Mouse (Mus musculus): ENCODE measurements around the gene Mapk14. TPM values are rescaled to one million over a fixed set of nuclear protein-coding genes. Genes with fewer than 3 reads are reported as not detected.

Mapk14 gene
- polyA plus RNA-seq, 1 experiment = 78.5 TPM

DNA sequence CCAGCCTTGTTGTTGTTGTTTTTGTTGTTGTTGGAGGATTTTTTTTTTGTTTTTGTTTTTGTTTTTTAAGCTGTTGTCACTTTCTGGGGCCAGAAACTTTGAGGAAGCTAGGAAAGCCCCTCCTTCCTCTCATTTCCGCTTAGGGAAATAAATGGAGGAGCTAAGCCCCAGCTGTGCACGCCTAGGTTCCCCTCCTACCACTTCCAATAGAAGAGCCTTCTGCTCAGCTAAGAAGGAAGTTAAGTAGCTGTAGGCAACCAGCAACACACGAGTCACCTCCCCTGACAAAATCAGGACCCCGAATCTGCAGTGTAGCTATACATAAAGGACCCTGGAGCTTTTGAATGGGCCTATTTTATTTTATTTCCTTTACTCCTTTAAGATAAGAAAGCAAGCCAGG, 46.8 kb downstream of the Mapk14 start:
- no peak overlapping the region for H3K4me3 ChIP-seq (ENCODE audit: low read depth, low read length)
- H3K4me1 ChIP-seq (ENCODE audit: control insufficient read depth, insufficient read depth, low read length) = no peaks in the 10 kb centered on the region
- no peaks in the 10 kb centered on the region for H3K9me3 ChIP-seq (replicated peaks; ENCODE audit: control insufficient read depth, insufficient read depth, low read length, poor library complexity, severe bottlenecking)
- H3K27ac ChIP-seq (ENCODE audit: insufficient read depth, low read length) = no peak overlapping the region
- H3K9ac ChIP-seq (ENCODE audit: low read depth, poor library complexity, severe bottlenecking) = no peak overlapping the region
- peaks cover 13% of the 10 kb centered on the region for H3K36me3 ChIP-seq (ENCODE audit: control insufficient read depth, insufficient read depth, low read length, poor library complexity, severe bottlenecking)
- H3K27me3 ChIP-seq (ENCODE audit: control insufficient read depth, insufficient read depth, low read length, poor library complexity, severe bottlenecking) = no peaks in the 10 kb centered on the region
- TF ChIP-seq CTCF (IDR thresholded peaks at IDR 0.05; ENCODE audit: low read depth, low read length) = no peak
- no peak for TF ChIP-seq POLR2A (IDR thresholded peaks at IDR 0.05; ENCODE audit: insufficient read depth, low read length)
- TF ChIP-seq EP300 (IDR thresholded peaks at IDR 0.05; ENCODE audit: insufficient read depth, low read depth, low read length) = no peak

DNA sequence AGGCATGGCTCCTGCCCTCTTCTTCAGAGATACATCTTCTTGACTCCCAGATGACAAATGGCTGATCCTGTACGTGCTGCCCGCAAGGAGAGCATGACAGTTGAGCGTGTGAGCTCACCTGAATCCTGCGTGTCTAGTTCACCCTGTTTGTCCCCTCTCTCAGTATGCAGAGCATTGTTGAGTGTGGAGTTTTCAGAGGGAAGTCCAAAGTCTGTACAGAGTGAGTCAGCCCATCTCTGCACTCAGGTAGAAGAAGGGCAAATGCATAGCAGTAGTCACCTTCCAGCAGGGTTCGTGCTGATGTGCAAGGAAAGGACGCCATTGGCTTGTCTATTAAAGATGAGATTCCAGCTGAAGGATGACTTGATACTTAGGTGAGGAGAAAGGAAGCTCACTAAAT, 48.1 kb downstream of the Mapk14 start:
- no peak overlapping the region for H3K27ac ChIP-seq (ENCODE audit: insufficient read depth, low read length)
- H3K9ac ChIP-seq (ENCODE audit: low read depth, poor library complexity, severe bottlenecking) = no peak overlapping the region
- TF ChIP-seq EP300 (IDR thresholded peaks at IDR 0.05; ENCODE audit: insufficient read depth, low read depth, low read length) = no peak
- TF ChIP-seq CTCF (IDR thresholded peaks at IDR 0.05; ENCODE audit: low read depth, low read length) = no peak
- no peak for TF ChIP-seq POLR2A (IDR thresholded peaks at IDR 0.05; ENCODE audit: insufficient read depth, low read length)
- H3K4me3 ChIP-seq (ENCODE audit: low read depth, low read length) = no peak overlapping the region
- H3K27me3 ChIP-seq (ENCODE audit: control insufficient read depth, insufficient read depth, low read length, poor library complexity, severe bottlenecking) = no peaks in the 10 kb centered on the region
- H3K36me3 ChIP-seq (ENCODE audit: control insufficient read depth, insufficient read depth, low read length, poor library complexity, severe bottlenecking) = peaks cover 16% of the 10 kb centered on the region
- H3K4me1 ChIP-seq (ENCODE audit: control insufficient read depth, insufficient read depth, low read length) = no peaks in the 10 kb centered on the region
- H3K9me3 ChIP-seq (replicated peaks; ENCODE audit: control insufficient read depth, insufficient read depth, low read length, poor library complexity, severe bottlenecking) = no peaks in the 10 kb centered on the region

DNA sequence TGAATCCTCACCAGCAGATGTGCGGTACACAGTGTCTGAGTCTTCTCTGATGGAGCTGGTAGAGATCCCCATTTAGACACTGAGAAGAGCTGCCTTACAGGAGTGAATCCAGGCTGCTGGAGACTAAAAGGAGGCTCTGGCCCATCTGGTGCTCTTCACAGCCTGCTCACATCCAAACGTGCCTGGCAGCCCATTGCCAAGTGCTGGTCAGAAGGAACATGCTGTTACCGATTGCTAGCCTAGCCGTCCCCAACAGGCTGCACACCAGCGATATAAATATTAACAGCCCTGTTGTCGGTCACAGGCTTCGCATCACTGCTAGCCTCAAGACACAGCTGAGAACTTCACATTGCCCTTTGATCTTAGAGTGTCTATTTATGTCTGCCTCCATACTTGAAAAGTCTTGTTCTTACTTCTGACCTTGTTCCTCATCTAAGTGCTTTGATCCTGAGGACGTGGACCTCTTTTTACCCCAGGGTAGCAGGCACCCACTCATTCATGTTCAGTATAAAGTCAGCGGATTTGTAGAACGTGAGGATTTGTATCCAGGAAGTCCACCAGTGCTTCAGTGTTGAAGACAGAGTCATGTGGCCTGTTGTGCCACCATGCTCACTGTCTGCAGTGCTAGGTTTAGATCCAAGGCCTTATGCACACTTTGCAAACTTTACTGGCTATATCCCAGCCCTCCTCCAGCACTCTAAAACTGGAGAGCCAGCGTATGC, 52.2 kb downstream of the Mapk14 start:
- H3K9me3 ChIP-seq (replicated peaks; ENCODE audit: control insufficient read depth, insufficient read depth, low read length, poor library complexity, severe bottlenecking) = no peaks in the 10 kb centered on the region
- TF ChIP-seq CTCF (IDR thresholded peaks at IDR 0.05; ENCODE audit: low read depth, low read length) = no peak
- no peak for TF ChIP-seq EP300 (IDR thresholded peaks at IDR 0.05; ENCODE audit: insufficient read depth, low read depth, low read length)
- no peak for TF ChIP-seq POLR2A (IDR thresholded peaks at IDR 0.05; ENCODE audit: insufficient read depth, low read length)
- peaks cover 34% of the 10 kb centered on the region for H3K36me3 ChIP-seq (ENCODE audit: control insufficient read depth, insufficient read depth, low read length, poor library complexity, severe bottlenecking)

DNA sequence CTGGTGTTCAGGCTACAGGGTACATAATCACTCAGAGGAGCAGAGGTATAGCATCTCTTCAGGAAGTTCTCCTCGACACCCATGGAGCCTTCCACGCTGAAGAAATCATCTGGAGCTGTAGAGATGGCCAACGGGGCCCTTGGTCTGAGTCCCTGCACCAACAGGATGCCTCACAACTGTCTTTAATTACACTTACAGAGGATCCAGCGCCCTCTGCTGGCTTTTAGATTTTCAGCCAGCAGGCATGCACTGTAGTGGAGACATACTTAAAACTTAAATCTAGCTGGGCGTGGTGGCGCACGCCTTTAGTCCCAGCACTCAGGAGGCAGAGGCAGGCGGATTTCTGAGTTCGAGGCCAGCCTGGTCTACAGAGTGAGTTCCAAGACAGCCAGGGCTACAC, 52.8 kb downstream of the Mapk14 start:
- H3K4me1 ChIP-seq (ENCODE audit: control insufficient read depth, insufficient read depth, low read length) = no peaks in the 10 kb centered on the region
- H3K36me3 ChIP-seq (ENCODE audit: control insufficient read depth, insufficient read depth, low read length, poor library complexity, severe bottlenecking) = peaks cover 34% of the 10 kb centered on the region
- H3K27ac ChIP-seq (ENCODE audit: insufficient read depth, low read length) = no peak overlapping the region
- H3K9ac ChIP-seq (ENCODE audit: low read depth, poor library complexity, severe bottlenecking) = no peak overlapping the region
- no peak for TF ChIP-seq EP300 (IDR thresholded peaks at IDR 0.05; ENCODE audit: insufficient read depth, low read depth, low read length)
- peak; percentile 21 for TF ChIP-seq CTCF (IDR thresholded peaks at IDR 0.05; ENCODE audit: low read depth, low read length)
- H3K27me3 ChIP-seq (ENCODE audit: control insufficient read depth, insufficient read depth, low read length, poor library complexity, severe bottlenecking) = no peaks in the 10 kb centered on the region
- no peaks in the 10 kb centered on the region for H3K9me3 ChIP-seq (replicated peaks; ENCODE audit: control insufficient read depth, insufficient read depth, low read length, poor library complexity, severe bottlenecking)
- H3K4me3 ChIP-seq (ENCODE audit: low read depth, low read length) = no peak overlapping the region

More for the DNA sequence above, 52.2 kb downstream of the Mapk14 start:
- Histone ChIP-seq H3K27ac (ENCODE audit: insufficient read depth, low read length) (no peak overlapping the region), H3K9ac (ENCODE audit: low read depth, poor library complexity, severe bottlenecking) (no peak overlapping the region), H3K4me3 (ENCODE audit: low read depth, low read length) (no peak overlapping the region), H3K27me3 (ENCODE audit: control insufficient read depth, insufficient read depth, low read length, poor library complexity, severe bottlenecking) (no peaks in the 10 kb centered on the region), H3K4me1 (ENCODE audit: control insufficient read depth, insufficient read depth, low read length) (no peaks in the 10 kb centered on the region)

DNA sequence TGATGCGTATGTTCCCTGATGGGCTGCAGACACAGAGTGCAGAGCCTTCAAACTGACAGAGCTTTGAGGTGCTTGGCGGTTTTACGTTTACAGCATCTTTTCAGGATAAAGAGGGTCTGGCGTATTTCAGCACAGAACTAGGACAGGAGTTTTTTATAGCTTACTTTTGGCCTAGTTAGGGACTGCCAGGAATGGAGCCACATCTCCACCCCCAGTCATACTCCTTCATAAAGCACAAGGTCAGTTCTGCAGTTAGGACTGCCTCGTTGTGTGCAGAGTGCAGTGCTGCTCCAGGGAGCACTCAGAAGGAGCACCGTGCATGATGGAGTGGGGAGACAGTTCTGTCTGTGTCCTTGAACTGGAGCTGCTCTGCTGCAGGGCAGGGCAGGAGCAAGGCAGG, 54.6 kb downstream of the Mapk14 start:
- Histone ChIP-seq H3K36me3 (ENCODE audit: control insufficient read depth, insufficient read depth, low read length, poor library complexity, severe bottlenecking) (peaks cover 28% of the 10 kb centered on the region), H3K9me3 (replicated peaks; ENCODE audit: control insufficient read depth, insufficient read depth, low read length, poor library complexity, severe bottlenecking) (no peaks in the 10 kb centered on the region), H3K4me1 (ENCODE audit: control insufficient read depth, insufficient read depth, low read length) (no peaks in the 10 kb centered on the region), H3K9ac (ENCODE audit: low read depth, poor library complexity, severe bottlenecking) (no peak overlapping the region), H3K4me3 (ENCODE audit: low read depth, low read length) (no peak overlapping the region), H3K27me3 (ENCODE audit: control insufficient read depth, insufficient read depth, low read length, poor library complexity, severe bottlenecking) (no peaks in the 10 kb centered on the region), H3K27ac (ENCODE audit: insufficient read depth, low read length) (no peak overlapping the region)
- TF ChIP-seq CTCF (IDR thresholded peaks at IDR 0.05; ENCODE audit: low read depth, low read length) (no peak), POLR2A (IDR thresholded peaks at IDR 0.05; ENCODE audit: insufficient read depth, low read length) (no peak), EP300 (IDR thresholded peaks at IDR 0.05; ENCODE audit: insufficient read depth, low read depth, low read length) (no peak)

DNA sequence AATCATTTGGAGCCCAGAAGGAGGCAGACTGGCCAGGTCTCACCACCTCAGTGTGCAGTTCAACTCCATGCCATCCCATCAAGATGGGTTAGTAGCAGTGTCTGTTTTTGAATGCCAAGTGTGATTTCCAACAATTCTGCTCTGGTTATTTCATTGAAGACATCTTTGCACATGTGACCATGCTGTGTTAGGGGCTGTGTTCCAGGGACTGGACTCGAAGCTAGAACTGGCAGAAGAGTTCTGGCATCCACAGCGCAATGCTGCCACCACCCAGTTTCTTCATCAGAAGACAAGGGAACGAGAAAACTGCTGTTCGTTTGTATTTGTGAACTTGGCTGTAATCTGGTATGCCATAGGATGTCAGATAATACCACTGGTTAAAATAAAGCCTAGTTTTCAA, 56.9 kb downstream of the Mapk14 start:
- no peak overlapping the region for H3K27ac ChIP-seq (ENCODE audit: insufficient read depth, low read length)
- no peak for TF ChIP-seq POLR2A (IDR thresholded peaks at IDR 0.05; ENCODE audit: insufficient read depth, low read length)
- no peak for TF ChIP-seq EP300 (IDR thresholded peaks at IDR 0.05; ENCODE audit: insufficient read depth, low read depth, low read length)
- no peak for TF ChIP-seq CTCF (IDR thresholded peaks at IDR 0.05; ENCODE audit: low read depth, low read length)
- H3K9ac ChIP-seq (ENCODE audit: low read depth, poor library complexity, severe bottlenecking) = no peak overlapping the region
- H3K36me3 ChIP-seq (ENCODE audit: control insufficient read depth, insufficient read depth, low read length, poor library complexity, severe bottlenecking) = peaks cover 21% of the 10 kb centered on the region
- H3K4me3 ChIP-seq (ENCODE audit: low read depth, low read length) = no peak overlapping the region
- no peaks in the 10 kb centered on the region for H3K4me1 ChIP-seq (ENCODE audit: control insufficient read depth, insufficient read depth, low read length)
- H3K27me3 ChIP-seq (ENCODE audit: control insufficient read depth, insufficient read depth, low read length, poor library complexity, severe bottlenecking) = no peaks in the 10 kb centered on the region
- H3K9me3 ChIP-seq (replicated peaks; ENCODE audit: control insufficient read depth, insufficient read depth, low read length, poor library complexity, severe bottlenecking) = no peaks in the 10 kb centered on the region

Measured in ES-Bruce4 (cell line).